12 mouse cellular contexts compared by ENCODE assay signal in the genomic region with DNA sequence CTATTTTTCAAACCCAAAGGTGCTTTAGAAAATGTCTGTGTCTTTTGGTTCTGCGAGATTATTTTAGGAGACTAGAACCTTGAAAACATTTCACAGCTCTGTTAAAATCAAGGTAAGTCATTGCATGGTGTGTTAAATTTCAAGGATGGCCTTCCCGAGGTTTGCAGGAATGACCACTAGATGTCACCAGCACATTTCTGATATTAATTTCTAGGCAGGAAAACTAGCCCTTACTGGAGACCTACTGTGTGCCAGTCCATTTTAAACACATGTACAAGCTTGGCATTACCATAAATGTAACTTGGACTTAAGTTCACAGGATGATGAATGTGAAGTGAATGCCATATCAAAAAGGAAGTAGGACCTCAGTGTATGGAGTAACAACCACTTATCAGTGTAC.
DNase-seq lines count a peak whose midpoint lies in the region; ATAC-seq and TF ChIP-seq lines count a peak whose summit lies in the region.
"Had no signal": no experiment of that assay in that cellular context is flagged by ENCODE, and none has a peak within 500 bp of the region (broad histone marks: within the 10 kb centered on the region; RNA-seq: fewer than 3 reads in every experiment).

No protein-coding gene starts in this region.

- no peaks in the 10 kb centered on the region for H3K4me1 ChIP-seq in kidney, postnatal 0 days (replicated peaks; ENCODE audit: insufficient read depth, low read length)
- H3K4me1 ChIP-seq in forebrain, embryonic 16.5 days (replicated peaks; ENCODE audit: control insufficient read depth, insufficient read depth, low read length) = no peaks in the 10 kb centered on the region
- H3K4me1 ChIP-seq: embryonic facial prominence, embryonic 12.5 days had no signal

- H3K27me3 ChIP-seq in kidney, postnatal 0 days (ENCODE audit: insufficient read depth, low read length) = no peaks in the 10 kb centered on the region
- no peaks in the 10 kb centered on the region for H3K27me3 ChIP-seq in forebrain, embryonic 16.5 days (replicated peaks; ENCODE audit: control insufficient read depth, insufficient read depth, low read length)
- H3K27me3 ChIP-seq: embryonic facial prominence, embryonic 12.5 days had no signal

- H3K4me3 ChIP-seq in kidney, postnatal 0 days (replicated peaks; ENCODE audit: low read depth, low read length) = no peak overlapping the region
- no peak overlapping the region for H3K4me3 ChIP-seq in forebrain, embryonic 16.5 days (replicated peaks; ENCODE audit: low read length)
- H3K4me3 ChIP-seq: embryonic facial prominence, embryonic 12.5 days had no signal

- no peak overlapping the region for H3K4me2 ChIP-seq in kidney, postnatal 0 days (ENCODE audit: low read length)
- no peak overlapping the region for H3K4me2 ChIP-seq in forebrain, embryonic 16.5 days (ENCODE audit: low read length)
- H3K4me2 ChIP-seq: embryonic facial prominence, embryonic 12.5 days had no signal

- no peaks in the 10 kb centered on the region for H3K36me3 ChIP-seq in kidney, postnatal 0 days (ENCODE audit: insufficient read depth, low read length)
- H3K36me3 ChIP-seq in forebrain, embryonic 16.5 days (ENCODE audit: control insufficient read depth, insufficient read depth) = no peaks in the 10 kb centered on the region
- H3K36me3 ChIP-seq: embryonic facial prominence, embryonic 12.5 days had no signal

- no peak overlapping the region for H3K27ac ChIP-seq in kidney, postnatal 0 days
- no peak overlapping the region for H3K27ac ChIP-seq in forebrain, embryonic 16.5 days (ENCODE audit: low read length)
- H3K27ac ChIP-seq: embryonic facial prominence, embryonic 12.5 days had no signal

- 25% methylated on average over 2 of the region's 2 CpGs for WGBS in kidney, postnatal 0 days
- WGBS in forebrain, embryonic 16.5 days = 26% methylated on average over 2 of the region's 2 CpGs

- no peak for ATAC-seq in kidney, postnatal 0 days (replicated peaks; ENCODE audit: low FRiP score, low read depth)
- ATAC-seq in forebrain, embryonic 16.5 days = no peak

- TF ChIP-seq CTCF in kidney, postnatal 0 days (IDR thresholded peaks at IDR 0.05; ENCODE audit: low read depth) = peak; percentile 49
- peak; percentile 37; the same call in 1 of the 2 replicates for TF ChIP-seq CTCF in brain, embryonic 14.5 days (IDR thresholded peaks at IDR 0.05; ENCODE audit: borderline replicate concordance, extremely low read depth, insufficient read depth, insufficient read length)

- H3K9me3 ChIP-seq in kidney, postnatal 0 days (replicated peaks; ENCODE audit: low read length) = no peaks in the 10 kb centered on the region
- H3K9me3 ChIP-seq in forebrain, embryonic 16.5 days (ENCODE audit: control insufficient read depth, low read length) = no peaks in the 10 kb centered on the region
- H3K9me3 ChIP-seq: embryonic facial prominence, embryonic 12.5 days had no signal

- DNase-seq in cerebellum, postnatal 14 days = peak; percentile 26 to 51
- DNase-seq in cerebellum, adult 11-12 months = no peak
- no peak for DNase-seq in kidney, postnatal 0 days (ENCODE audit: low spot score)
- DNase-seq in kidney, adult 9 months = no peak
- peak; percentile 10 for DNase-seq in A20 (ENCODE audit: low read depth, low spot score)
- DNase-seq in brain, embryonic 14.5 days (ENCODE audit: low read depth) = peak; percentile 29
- DNase-seq in adrenal gland, adult 2 months = no peak
- DNase-seq: kidney, adult 2 months; left cerebral cortex, postnatal 4 days; thymus, adult 2 months had no signal

- TF ChIP-seq POLR2A in brain, embryonic 14.5 days (IDR thresholded peaks at IDR 0.05; ENCODE audit: borderline replicate concordance, extremely low read depth, insufficient read depth, insufficient read length, poor library complexity, severe bottlenecking) = no peak

- no peak overlapping the region for H3K9ac ChIP-seq in kidney, postnatal 0 days (ENCODE audit: low read depth, low read length)
- H3K9ac ChIP-seq in forebrain, embryonic 16.5 days (replicated peaks; ENCODE audit: low read depth, low read length) = no peak overlapping the region
- H3K9ac ChIP-seq: embryonic facial prominence, embryonic 12.5 days had no signal

Comparison
In these comparisons a context has a peak if more than half of its experiments do, and no peak if none do; other contexts are left out.
1. DNase-seq: peak in cerebellum, postnatal 14 days (2 of 2), A20 (single experiment) and brain, embryonic 14.5 days (single experiment); none in cerebellum, adult 11-12 months (single experiment), kidney, postnatal 0 days (single experiment), kidney, adult 9 months (single experiment) and adrenal gland, adult 2 months (single experiment).